Mouse (Mus musculus): ENCODE data around the gene Saysd1.

Saysd1 gene

GRCm38 (mm10) chr14:20165413-20165812, 27.1 kb upstream of the Saysd1 start:
- in situ Hi-C loops (cut with MboI; ENCODE audit: unreplicated experiment in 2 of 2) = no loop called here

DNA sequence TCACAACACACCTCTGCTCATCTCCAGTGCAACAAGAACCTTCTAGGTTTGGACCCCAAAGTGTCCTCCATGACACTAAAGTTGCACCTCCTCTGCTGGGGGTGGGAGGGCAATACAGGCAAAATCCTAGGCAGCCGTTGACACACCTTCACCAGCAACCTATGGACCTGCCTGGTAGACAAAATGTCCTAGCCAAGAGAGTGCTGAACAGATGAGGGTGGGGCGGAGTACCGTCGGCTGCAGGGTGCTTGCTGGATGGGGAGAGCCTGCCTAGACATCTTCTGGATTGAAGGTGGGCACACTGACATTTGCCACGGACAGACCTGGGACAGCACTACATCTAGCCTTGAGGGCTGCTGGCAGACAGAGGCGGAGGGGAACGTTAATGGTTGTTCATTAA, 26.1 kb upstream of the Saysd1 start:
- in situ Hi-C loops (cut with MboI; ENCODE audit: unreplicated experiment in 2 of 2) = no loop called here

DNA sequence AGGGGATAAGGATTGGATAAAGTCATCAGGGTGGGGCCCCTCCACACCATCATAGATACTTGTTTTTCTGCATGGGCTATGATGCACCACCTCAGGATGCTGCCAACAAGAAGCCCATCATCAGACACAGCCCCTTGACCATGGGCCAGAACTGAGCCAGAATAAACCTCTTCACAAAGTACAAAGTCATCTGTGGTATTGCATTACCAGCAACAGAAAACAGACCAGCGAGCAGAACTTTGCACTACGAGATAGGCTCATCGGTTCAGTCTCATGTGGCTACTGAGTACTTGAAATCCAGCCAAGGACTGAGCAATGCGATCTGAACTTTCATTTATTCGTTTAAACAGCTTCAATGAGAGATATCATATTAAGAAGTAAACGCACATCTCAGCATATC, 24.4 kb upstream of the Saysd1 start:
- in situ Hi-C loops (cut with MboI; ENCODE audit: unreplicated experiment in 2 of 2) = no loop called here

GRCm38 (mm10) chr14:20158727-20159681, 20.7 kb upstream of the Saysd1 start:
- in situ Hi-C loops (cut with MboI; ENCODE audit: unreplicated experiment in 2 of 2) = no loop called here

GRCm38 (mm10) chr14:20157595-20157994, 19.3 kb upstream of the Saysd1 start:
- in situ Hi-C loops (cut with MboI; ENCODE audit: unreplicated experiment in 2 of 2) = no loop called here

DNA sequence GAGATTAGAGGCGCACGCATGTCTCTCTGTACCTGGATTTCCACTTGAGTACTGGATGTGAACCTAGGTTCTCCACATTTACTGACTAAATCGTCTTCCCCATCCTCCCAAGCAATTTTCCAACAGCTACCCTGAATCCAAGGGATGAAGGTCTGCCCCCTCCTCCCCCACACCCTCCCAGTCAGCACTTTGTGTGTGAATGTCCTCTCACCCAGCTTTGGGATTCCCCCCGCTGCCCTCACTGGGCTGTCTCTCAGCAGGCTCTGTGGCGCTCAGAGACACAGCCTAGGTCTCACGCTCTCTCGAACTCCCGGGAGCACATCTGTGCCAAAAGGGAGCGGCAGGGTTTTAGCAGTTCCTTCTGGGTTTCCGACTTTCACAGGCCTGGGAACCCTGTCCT, 17.4 kb upstream of the Saysd1 start:
- in situ Hi-C loops (cut with MboI; ENCODE audit: unreplicated experiment in 2 of 2) = no loop called here

- in situ Hi-C loops (cut with MboI; ENCODE audit: unreplicated experiment in 2 of 2) = no loop called here
These were observed 16.6 kb upstream of the Saysd1 start for GRCm38 (mm10) chr14:20154937-20155336.

DNA sequence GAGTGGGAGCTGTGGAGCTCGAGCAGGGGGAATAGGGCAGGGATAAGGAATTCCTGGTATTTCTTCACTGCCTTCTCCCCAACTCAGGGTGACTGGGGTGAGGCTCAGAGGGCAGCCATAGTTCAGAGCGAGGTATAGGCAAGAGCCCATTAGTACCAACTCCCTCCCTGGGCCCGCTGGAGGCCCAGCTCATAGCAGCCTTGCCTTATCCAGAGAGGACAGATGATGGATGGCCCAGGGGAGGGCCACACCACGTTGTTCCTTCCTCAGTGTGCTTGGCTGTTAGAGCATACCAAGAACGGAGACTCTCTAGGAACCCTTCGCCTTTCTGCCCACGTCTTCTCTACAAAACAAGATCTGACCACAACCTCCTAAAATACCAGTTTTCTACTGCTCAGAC, 15.9 kb upstream of the Saysd1 start:
- in situ Hi-C loops (cut with MboI; ENCODE audit: unreplicated experiment in 2 of 2) = no loop called here

DNA sequence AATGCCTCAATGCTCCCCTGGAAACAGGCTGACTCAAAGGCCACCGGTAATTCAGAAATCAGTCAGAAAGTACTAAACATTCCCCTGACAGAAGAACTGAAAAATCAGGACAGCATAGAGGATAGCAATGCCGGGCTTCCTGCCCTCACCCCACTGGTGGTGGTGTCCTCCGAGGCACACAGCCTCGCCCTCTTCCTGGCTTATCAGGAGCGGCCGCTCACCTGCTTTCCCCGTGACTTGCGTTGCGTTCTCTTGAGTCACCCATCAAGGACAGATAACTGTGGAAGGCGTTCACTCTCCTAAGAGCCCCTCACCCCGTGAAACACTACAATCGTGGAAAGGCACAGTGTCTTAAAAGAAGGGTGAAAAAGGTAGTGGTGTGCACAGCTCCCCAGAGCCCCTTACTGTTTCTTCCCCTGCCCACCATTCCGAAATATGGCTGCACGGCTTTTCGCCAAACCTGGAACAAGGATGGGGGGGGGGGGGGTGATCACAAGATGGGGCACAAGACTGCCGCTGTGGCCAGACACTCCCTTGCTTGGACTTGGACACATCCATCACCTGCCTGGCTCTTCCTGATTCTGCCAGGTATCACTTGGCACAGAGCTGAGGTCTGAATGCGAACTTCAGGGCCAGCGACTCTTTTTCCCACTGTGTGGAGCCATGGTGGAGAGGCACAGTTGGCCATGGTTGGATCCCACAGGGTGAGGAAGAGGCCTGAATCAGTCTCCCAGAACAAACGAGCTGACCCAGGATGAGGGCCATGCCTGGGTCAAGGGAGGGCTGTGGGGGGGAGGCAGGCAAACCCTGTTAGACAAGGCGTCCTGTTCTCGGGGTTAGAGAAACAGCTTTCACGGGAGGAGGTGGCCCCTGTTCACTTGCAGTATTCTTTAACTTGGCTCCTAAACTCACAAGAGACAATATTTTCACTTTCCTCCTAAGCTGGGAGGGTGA, 11.1 kb upstream of the Saysd1 start:
- in situ Hi-C loops (cut with MboI; ENCODE audit: unreplicated experiment in 2 of 2) = no loop called here

DNA sequence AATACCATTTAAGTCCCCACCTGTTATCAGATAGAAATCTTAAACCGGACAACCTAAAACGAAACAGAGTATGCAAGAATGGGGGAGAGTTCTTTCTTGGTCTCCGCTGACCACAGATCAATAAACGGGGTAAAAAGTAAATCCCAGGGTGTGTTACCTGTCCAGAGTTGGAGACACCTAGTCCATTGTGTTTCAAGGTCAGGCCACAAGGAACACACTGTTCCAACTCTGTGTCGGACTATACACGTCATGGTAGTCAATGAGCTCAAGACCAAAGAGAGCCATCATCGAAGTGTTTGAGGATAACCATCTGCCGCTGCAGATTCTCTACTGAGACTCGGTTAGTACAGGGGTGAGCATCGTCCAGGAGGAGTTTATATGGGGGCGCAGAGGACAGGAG, 10.2 kb upstream of the Saysd1 start:
- in situ Hi-C loops (cut with MboI; ENCODE audit: unreplicated experiment in 2 of 2) = no loop called here

DNA sequence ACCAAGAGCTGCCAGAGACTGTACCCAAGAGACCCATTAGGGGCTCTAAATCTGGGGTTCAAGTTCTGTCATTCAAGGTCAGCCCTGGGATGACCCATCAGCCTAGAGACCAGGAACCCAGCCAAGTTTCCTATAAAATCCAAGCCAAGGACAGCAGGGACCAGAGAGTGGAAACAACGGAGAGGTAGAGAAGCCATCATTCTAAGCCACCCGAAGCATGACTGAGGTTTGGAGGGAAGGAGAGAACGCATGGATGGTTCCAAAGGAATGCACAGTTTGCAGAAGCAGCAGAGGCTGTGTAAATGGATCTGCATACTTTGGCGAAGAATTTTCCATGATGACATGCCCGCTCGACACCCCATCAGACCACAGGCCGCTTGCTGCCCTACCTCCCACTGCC, 9.5 kb upstream of the Saysd1 start:
- in situ Hi-C loops (cut with MboI; ENCODE audit: unreplicated experiment in 2 of 2) = no loop called here

GRCm38 (mm10) chr14:20144093-20144492, 5.8 kb upstream of the Saysd1 start:
- in situ Hi-C loops (cut with MboI; ENCODE audit: unreplicated experiment in 2 of 2) = no loop called here

- in situ Hi-C loops (cut with MboI; ENCODE audit: unreplicated experiment in 2 of 2) = no loop called here
These were observed 3.2 kb downstream of the Saysd1 start for GRCm38 (mm10) chr14:20134965-20135671.

GRCm38 (mm10) chr14:20128162-20128561, 10.2 kb downstream of the Saysd1 start:
- in situ Hi-C loops (cut with MboI; ENCODE audit: unreplicated experiment in 2 of 2) = no loop called here

GRCm38 (mm10) chr14:20127406-20128087, 10.8 kb downstream of the Saysd1 start:
- in situ Hi-C loops (cut with MboI; ENCODE audit: unreplicated experiment in 2 of 2) = no loop called here

DNA sequence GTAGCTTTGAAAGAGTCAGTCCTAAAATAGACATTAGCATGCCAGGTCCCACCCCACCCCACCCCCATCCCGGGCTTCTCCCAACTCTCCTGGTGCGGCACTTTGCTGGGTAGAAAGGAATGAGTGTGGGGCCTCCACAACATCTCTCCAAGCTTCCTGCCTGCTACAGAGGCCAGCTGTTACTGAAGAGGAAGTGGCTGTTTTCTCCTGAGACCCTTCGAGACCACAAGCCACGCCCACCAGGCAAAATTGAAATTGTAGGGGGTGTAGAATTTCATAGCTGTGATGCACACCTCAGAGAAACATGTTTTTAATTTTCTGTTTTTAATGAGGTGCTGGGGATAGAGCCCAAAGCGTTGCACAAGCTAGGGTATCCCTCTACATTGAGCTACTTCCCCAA, 17.5 kb downstream of the Saysd1 start:
- in situ Hi-C loops (cut with MboI; ENCODE audit: unreplicated experiment in 2 of 2) = loop anchor here in 1 of 2 experiments (25.0 kb wide), 2 partner anchors 316 to 541 kb away; partner anchors contain the start of genes Myoz1, Sec24c and Synpo2l

DNA sequence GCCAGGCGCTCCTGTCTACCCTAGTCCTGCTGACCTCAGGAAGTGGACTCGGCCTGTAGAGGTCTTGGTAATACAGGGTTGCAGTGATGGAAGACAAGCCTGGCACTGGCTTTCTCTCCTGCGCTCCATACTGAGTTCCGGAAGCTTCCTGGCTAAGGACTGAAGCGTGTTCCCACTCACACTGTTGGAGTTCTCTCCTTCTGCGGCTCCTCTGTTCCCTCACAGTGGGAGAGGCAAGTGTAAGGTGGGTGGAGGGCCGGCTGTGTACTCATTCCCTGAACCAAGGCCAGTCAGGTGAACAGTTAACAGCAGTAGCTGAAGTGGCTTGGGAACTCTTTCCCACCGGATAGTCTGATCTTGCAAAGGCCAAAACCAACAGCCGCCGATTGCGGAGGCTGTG, 18.3 kb downstream of the Saysd1 start:
- in situ Hi-C loops (cut with MboI; ENCODE audit: unreplicated experiment in 2 of 2) = loop anchor here in 1 of 2 experiments (25.0 kb wide), 2 partner anchors 317 to 542 kb away; partner anchors contain the start of genes Myoz1, Sec24c and Synpo2l

DNA sequence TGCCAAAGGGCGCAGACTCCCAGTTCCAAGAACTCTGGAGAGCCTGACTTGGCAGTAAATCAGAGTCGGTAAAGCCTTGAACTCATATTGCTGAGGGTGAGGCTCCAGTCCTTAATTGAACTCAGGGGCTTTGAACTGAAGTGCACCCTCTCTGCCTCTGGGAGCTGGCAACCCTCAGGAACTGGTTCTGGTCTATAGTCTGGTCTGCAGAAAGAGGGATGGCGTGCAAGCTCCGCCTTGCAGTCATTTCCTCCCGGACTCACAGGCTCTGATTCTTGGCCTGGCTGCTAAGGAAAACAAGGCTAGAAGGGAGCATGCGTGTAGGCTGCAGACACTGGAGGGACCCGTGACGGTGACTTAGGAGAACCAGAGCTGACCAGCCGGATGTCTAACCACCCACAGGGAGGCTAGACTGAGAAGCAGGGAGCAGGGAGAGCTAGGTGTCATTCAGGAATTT, 22.2 kb downstream of the Saysd1 start:
- in situ Hi-C loops (cut with MboI; ENCODE audit: unreplicated experiment in 2 of 2) = loop anchor here in 1 of 2 experiments (25.0 kb wide), 2 partner anchors 321 to 546 kb away; partner anchors contain the start of genes Myoz1, Sec24c and Synpo2l

DNA sequence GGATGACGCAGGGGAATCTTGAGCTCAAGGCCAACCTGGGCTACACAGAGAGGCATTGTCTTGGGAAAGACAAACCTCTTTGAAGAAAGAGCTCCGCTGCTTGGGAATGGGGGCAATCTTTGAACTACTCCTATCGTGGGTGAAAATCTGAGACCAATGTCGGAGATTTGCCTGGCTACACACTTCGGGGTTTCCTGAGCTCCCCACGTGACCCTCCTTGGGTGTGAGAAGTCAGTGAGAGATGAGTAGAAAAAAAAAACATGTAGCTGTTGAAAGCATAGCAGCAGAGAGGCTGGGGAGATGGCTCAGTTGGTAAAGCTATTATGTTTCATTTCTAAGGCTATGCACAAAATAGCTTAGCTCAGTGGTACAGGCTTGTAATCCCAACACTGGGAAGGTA, 23.4 kb downstream of the Saysd1 start:
- in situ Hi-C loops (cut with MboI; ENCODE audit: unreplicated experiment in 2 of 2) = loop anchor here in 1 of 2 experiments (5.0 to 25.0 kb wide), 3 partner anchors 147 to 547 kb away; partner anchors contain the start of genes Myoz1, Sec24c and Synpo2l

All from v-Abl transformed pro-B cells (cell line).